Mouse (Mus musculus) induced T-regulatory cell, adult 2 months (primary cell): ENCODE data around the gene Rybp.

ENCODE experiments used
- DNase-seq: peaks from one replicate; pipeline ENCODE4 v3.0.0-alpha.2; 2012; ENCODE audit warnings: low read depth

Rybp gene

GRCm38 (mm10) chr6:100188883-100189743 lies 98.2 kb downstream of the Rybp start:
- no peak for DNase-seq

GRCm38 (mm10) chr6:100187821-100188220 lies 99.5 kb downstream of the Rybp start:
- DNase-seq, result no peak

- no peak for DNase-seq
Observed at GRCm38 (mm10) chr6:100186789-100187188, 100.5 kb downstream of the Rybp start.

GRCm38 (mm10) chr6:100185524-100185923 lies 101.8 kb downstream of the Rybp start:
- DNase-seq, result no peak

GRCm38 (mm10) chr6:100183344-100183743 lies 103.9 kb downstream of the Rybp start:
- no peak for DNase-seq

- no peak for DNase-seq
Observed at GRCm38 (mm10) chr6:100180883-100181262, 106.4 kb downstream of the Rybp start.

GRCm38 (mm10) chr6:100180213-100180882 lies 106.9 kb downstream of the Rybp start:
- no peak for DNase-seq

GRCm38 (mm10) chr6:100178830-100179229 lies 108.5 kb downstream of the Rybp start:
- DNase-seq, result no peak
